Mouse (Mus musculus) small intestine, adult 2 months (tissue): Measurements from ENCODE around the gene Megf11. TPM values are rescaled to one million over a fixed set of nuclear protein-coding genes. Genes with fewer than 3 reads are reported as not detected.

Experiments
- H3K27ac ChIP-seq: fragments of 200-500 bp; 2 replicates; pipeline ENCODE4 v1.5.1; 2012; ENCODE audit warnings: low read depth, low read length, control low read depth, inconsistent platforms; ENCODE audit not compliant: insufficient read depth
- H3K27me3 ChIP-seq: fragments of 200-500 bp; 2 replicates; pipeline ENCODE4 v1.6.1; 2012; ENCODE audit warnings: mild to moderate bottlenecking, moderate library complexity, low read length, inconsistent platforms; ENCODE audit not compliant: control insufficient read depth, insufficient read depth
- H3K36me3 ChIP-seq: fragments of 200-500 bp; 2 replicates; pipeline ENCODE4 v1.6.1; 2012; ENCODE audit warnings: mild to moderate bottlenecking, low read length, control low read depth, inconsistent platforms; ENCODE audit not compliant: control insufficient read depth, insufficient read depth
- H3K4me1 ChIP-seq: fragments of 200-500 bp; 2 replicates; pipeline ENCODE4 v1.6.1; 2012; ENCODE audit warnings: low read length, inconsistent platforms, mixed read lengths; ENCODE audit not compliant: control insufficient read depth, insufficient read depth, insufficient read length
- H3K4me3 ChIP-seq: fragments of 200-500 bp; 2 replicates; pipeline ENCODE4 v1.5.1; 2012; ENCODE audit warnings: low read depth, mild to moderate bottlenecking, control low read depth, inconsistent platforms, low read length, moderate library complexity
- CTCF ChIP-seq: fragments of 200-500 bp; IDR thresholded peaks from 2 replicates; pipeline ENCODE4 v1.5.1; 2012; ENCODE audit warnings: low read depth, mild to moderate bottlenecking, control low read depth, inconsistent platforms, low read length, moderate library complexity, mixed read lengths; ENCODE audit not compliant: insufficient replicate concordance, insufficient read length; ENCODE audit errors: extremely low read depth
- POLR2A ChIP-seq: fragments of 200-500 bp; IDR thresholded peaks from 2 replicates; pipeline ENCODE4 v1.6.1; 2012; ENCODE audit warnings: low read depth, mild to moderate bottlenecking, control low read depth, inconsistent platforms, low read length, moderate library complexity
- WGBS: fragments of 180-500 bp; shearing (Covaris S2); methylation state at CpG from one replicate; pipeline ENCODE4 v1.1.7; 2018; 5-methylcytosine and 5-hydroxymethylcytosine counted together
- polyA plus RNA-seq: library from polyadenylated mRNA; depleted of rRNA; stranded (reverse); fragments of >200 nt; gene quantifications from 2 replicates; pipeline ENCODE4 v1.2.3, GENCODE M21; 2012; rRNA removed

Megf11 gene
- polyA plus RNA-seq, 1 experiment, result 0.10 TPM

DNA sequence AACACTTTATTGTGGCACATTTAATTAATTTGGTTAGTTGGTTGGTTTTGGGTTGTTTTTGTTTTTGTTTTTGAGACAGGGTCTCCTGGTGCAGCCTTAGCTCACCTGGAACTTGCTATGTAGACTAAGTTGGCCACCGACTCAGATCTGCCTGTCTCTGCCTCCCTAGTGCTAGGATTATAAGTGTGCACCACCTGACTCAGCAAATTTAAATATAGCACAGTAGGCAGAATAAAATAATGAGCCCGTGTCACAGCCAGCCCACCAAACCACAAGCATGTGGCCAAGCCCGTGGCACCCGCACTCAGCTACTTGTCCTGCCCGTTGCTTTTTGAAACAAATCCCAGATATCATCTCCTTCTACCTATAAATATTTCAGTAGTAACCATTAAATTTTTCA, 367.1 kb downstream of the Megf11 start:
- WGBS, result 87% methylated on average over 5 of the region's 5 CpGs
- Histone ChIP-seq H3K4me1 (no peaks in the 10 kb centered on the region), H3K36me3 (no peaks in the 10 kb centered on the region), H3K27me3 (no peaks in the 10 kb centered on the region), H3K4me3 (no peak overlapping the region), H3K27ac (no peak overlapping the region)
- no peak for TF ChIP-seq POLR2A
- TF ChIP-seq CTCF, result no peak

DNA sequence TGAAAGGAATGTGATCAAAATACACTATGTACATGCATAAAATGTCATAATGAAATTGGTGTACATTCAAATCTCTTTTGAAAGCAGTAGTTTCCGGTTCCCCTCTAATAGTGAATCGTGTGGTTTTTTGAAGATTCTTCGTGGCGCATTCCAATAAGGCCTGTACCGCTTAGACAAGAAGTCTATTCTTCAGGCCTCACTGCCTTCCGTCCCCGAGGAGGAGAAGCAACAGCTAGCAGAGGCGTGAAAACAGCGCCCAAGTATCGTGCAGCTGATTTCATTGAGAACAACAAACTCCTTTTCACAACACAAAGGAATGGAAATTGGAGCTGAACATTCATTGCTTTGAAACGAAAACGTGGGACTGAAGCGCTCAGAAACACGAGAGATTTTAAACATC, 372.6 kb downstream of the Megf11 start:
- H3K27ac ChIP-seq, result no peak overlapping the region
- H3K27me3 ChIP-seq, result no peaks in the 10 kb centered on the region
- no peak overlapping the region for H3K4me3 ChIP-seq
- 88% methylated on average over 14 of the region's 14 CpGs for WGBS
- H3K4me1 ChIP-seq, result no peaks in the 10 kb centered on the region
- H3K36me3 ChIP-seq, result no peaks in the 10 kb centered on the region
- TF ChIP-seq CTCF (no peak), POLR2A (no peak)

Other genes with a start within 250 kb of the Megf11 start
- 0.70 and 1.9 TPM in 2 replicates for gene Zwilch, start 212.5 kb upstream of the Megf11 start, polyA plus RNA-seq
- 122 and 189 TPM in 2 replicates for gene Rpl4, start 212.3 kb upstream of the Megf11 start, polyA plus RNA-seq
- gene Snapc5, start 206.4 kb upstream of the Megf11 start, polyA plus RNA-seq, result 5.8 and 12.2 TPM in 2 replicates
- gene Uchl4, start 150.4 kb upstream of the Megf11 start, polyA plus RNA-seq, result not detected in 2 replicates
- 26.2 and 51.6 TPM in 2 replicates for gene Map2k1, start 132.0 kb upstream of the Megf11 start, polyA plus RNA-seq
- gene Tipin, start 104.0 kb upstream of the Megf11 start, polyA plus RNA-seq, result 0.29 and 0.35 TPM in 2 replicates
- gene Dis3l, start 44.3 kb upstream of the Megf11 start, polyA plus RNA-seq, result 6.6 and 7.2 TPM in 2 replicates